Mouse (Mus musculus) CH12F3 (cell line): ENCODE measurements around the gene Sdr42e1.

ENCODE experiments used
- in situ Hi-C: fragments of 300-500 bp; cut with MboI; formaldehyde crosslinking; loops from 2 replicates; pipeline ENCODE4 v1.14.3; 2020; ENCODE audit warnings: low sequenced_read_pairs

Gene Sdr42e1

GRCm38 (mm10) chr8:117673430-117673830, at the start of gene Sdr42e1:
TSS of gene Sdr42e1 (minus strand) at chr8:117673689.
- in situ Hi-C loops: no loop called here

- in situ Hi-C loops: no loop called here
Measured at GRCm38 (mm10) chr8:117718152-117718860, 44.8 kb upstream of the Sdr42e1 start.

DNA sequence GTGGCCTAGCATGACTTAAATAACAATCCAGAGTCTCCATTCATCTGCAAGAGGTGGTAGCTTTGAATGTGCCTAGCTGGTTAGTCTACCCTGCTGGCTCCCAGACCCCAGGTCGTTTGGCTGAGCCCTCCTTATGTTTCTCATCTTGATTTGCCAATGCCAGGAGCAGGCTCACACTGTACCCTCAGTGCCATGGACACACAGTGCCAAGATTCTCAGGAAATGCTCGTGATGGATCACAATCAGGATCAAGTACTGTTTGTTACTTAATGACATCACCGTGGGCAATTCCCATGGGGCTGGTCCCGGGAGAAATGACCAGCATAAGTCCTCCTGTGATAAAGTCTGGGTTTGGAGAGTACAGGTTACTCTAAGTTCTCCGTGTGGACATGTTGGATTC, 42.4 kb upstream of the Sdr42e1 start:
- in situ Hi-C loops: no loop called here

- in situ Hi-C loops: no loop called here
Measured at GRCm38 (mm10) chr8:117714604-117715003, 41.1 kb upstream of the Sdr42e1 start.

DNA sequence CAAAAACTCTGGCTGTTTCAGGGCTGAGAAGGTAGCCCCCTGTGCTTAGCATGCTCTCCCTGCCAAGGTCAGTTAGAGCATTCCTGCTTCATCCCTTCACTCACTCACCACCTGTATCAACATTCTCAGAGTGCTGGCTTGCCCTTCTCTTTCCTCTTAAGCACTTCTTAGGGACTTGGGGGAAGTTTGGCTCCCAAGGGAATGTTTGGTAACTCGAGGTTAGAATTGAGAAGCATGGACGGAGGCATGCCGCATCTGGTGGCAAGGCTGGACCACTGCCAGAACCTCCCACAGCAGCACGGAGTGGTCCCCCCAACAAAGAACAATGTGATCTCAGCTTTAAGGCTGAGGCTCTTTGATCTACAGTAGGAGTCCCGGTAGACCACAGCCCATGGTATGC, 38.7 kb upstream of the Sdr42e1 start:
- in situ Hi-C loops: no loop called here

- in situ Hi-C loops: no loop called here
Measured at GRCm38 (mm10) chr8:117706141-117706540, 32.7 kb upstream of the Sdr42e1 start.

- in situ Hi-C loops: no loop called here
Measured at GRCm38 (mm10) chr8:117702701-117703100, 29.2 kb upstream of the Sdr42e1 start.

DNA sequence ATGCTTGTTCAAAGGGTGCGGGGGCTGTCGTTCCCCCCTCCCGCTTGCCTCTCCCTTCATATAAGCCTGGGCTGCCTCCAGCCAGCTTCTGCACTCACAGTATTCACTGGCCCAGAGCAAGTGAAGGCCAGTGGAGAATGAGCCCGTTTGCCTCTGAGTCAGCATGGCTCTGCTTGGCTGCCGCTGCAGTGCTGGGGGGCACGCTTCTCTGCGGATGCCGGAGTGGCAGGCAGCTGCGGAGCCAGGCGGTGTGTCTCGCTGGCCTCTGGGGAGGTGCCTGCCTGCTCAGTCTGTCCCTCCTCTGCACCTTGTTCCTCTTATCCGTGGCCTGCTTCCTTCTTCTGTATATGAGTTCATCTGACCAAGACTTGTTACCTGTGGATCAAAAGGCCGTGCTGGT, 28.4 kb upstream of the Sdr42e1 start, which contains the start of gene Hsd17b2:
Hsd17b2 (plus strand) TSS at position 46 of the 400 bp plus-strand sequence.
- in situ Hi-C loops: no loop called here

GRCm38 (mm10) chr8:117701246-117701645, 27.8 kb upstream of the Sdr42e1 start:
- in situ Hi-C loops: no loop called here

- in situ Hi-C loops: no loop called here
Measured at GRCm38 (mm10) chr8:117700699-117701098, 27.2 kb upstream of the Sdr42e1 start.

DNA sequence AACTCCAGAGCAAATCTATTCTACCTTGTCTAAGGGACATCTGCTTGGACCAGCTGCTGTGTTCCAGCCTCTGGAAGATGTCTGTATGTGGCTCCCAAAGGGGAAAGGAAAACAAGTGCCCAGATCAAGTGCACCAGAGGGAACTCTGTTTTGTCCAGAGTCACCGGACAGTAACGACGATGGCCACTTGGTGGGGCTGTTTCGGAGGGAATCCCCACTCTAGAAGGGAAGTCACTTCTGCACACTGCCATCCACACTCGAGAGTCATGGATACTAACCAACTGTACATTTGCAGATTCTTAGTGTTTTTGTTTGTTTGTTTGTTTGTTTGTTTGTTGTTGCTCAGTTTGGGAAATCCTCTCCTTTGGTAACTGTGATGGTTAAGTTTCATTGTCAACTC, 23.8 kb upstream of the Sdr42e1 start:
- in situ Hi-C loops: no loop called here

GRCm38 (mm10) chr8:117695636-117696035, 22.1 kb upstream of the Sdr42e1 start:
- in situ Hi-C loops: no loop called here

GRCm38 (mm10) chr8:117692131-117692530, 18.6 kb upstream of the Sdr42e1 start:
- in situ Hi-C loops: no loop called here

- in situ Hi-C loops: no loop called here
Measured at GRCm38 (mm10) chr8:117687890-117688289, 14.4 kb upstream of the Sdr42e1 start.

DNA sequence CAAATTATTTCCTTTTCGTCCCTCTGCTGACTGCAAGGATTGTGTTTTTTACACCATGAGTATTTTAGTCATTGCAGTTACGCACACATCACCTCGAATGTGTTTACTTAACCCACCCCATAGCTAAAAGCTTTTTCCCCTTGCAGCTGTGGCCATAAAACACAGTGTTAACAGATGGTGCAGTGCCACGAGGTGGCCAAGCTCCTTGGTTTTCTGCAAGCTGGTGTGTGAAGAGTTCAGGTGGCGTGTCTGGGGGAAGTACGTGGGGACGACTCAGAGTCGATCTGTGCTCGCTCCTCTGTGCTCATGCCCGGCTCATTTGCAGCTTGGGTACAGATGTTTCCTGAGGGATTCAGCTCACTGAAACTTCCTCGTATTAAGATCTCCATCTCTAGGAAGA, 11.0 kb upstream of the Sdr42e1 start:
- in situ Hi-C loops: no loop called here

- in situ Hi-C loops: no loop called here
Measured at GRCm38 (mm10) chr8:117683925-117684472, 10.5 kb upstream of the Sdr42e1 start.

- in situ Hi-C loops: no loop called here
Measured at GRCm38 (mm10) chr8:117678650-117679049, 5.2 kb upstream of the Sdr42e1 start.

GRCm38 (mm10) chr8:117677011-117677410, 3.5 kb upstream of the Sdr42e1 start:
- in situ Hi-C loops: no loop called here

DNA sequence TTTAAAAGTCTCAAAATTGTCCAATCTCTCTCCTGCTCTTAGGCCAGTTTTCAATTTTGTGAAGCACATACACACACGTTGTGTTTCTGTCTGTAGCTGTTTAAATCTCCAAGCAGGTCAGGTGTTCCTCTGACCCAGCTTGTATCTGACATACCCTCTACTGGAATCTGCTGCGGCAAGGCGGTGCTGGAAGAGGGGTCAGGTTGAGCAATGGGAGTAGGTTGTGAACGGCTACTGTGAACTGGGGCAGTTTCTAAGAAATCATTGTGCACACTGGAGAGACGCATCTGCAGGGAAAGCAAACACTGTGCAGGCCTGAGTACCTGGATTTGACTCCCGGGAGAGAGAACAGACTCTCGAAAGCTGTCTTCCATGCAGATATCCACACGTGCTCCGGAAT, 3.0 kb upstream of the Sdr42e1 start:
- in situ Hi-C loops: no loop called here

DNA sequence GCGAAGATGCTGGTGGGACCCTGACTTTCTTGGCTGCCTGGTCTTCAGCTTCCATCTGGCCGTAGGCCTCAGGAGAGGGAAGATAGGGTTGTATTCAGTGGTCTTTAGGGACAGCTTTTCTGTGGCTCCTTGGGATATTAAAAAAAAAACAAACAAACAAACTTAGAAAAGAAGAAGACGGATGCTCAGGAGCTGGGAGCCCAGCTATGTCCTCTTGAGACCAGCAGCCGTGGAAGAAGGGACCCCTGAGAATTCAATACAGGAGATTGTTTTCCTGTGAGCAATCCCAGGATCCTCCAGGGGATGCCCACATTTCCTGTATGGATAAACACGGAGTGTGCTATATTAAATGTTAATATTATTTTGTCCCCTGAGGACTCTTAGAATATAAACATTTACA, 1.7 kb upstream of the Sdr42e1 start:
- in situ Hi-C loops: no loop called here

DNA sequence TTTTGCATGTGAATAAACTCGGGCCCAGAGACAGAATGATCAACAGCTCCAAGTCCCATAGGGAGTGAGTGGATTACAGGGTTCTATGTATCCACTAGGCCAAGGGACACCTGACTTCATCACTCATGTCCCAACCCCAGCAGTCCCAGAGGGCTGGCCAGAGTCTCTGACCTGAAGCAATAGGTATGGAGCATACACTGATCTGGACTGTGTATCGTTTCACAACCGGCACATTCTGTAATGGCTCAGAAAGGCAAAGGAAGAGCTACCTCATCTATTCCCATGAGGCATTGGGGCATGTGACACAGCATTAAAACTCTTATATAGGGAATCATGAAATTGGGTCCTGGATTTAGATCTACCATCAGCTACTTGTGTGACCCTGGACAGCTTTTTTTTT, 931 bp downstream of the Sdr42e1 start:
- in situ Hi-C loops: no loop called here

- in situ Hi-C loops: no loop called here
Measured at GRCm38 (mm10) chr8:117670461-117670860, 3.0 kb downstream of the Sdr42e1 start.
